Mouse (Mus musculus) kidney, postnatal 10 days (tissue): ENCODE results near the gene Gm11992.
A peak's percentile ranks its signal among the peaks of the same experiment; 100 is the strongest.

ENCODE experiments used
- DNase-seq: peaks from one replicate; pipeline ENCODE4 v3.0.0; 2021; ENCODE audit warnings: mixed read lengths

Gm11992 gene

GRCm38 (mm10) chr11:9048011-9048702, at the start of gene Gm11992:
Gm11992 (plus strand) TSS chr11:9048594.
- peak; percentile 94 for DNase-seq

GRCm38 (mm10) chr11:9008761-9009160, 39.6 kb upstream of the Gm11992 start:
- no peak for DNase-seq

- peak; percentile 73 for DNase-seq
Observed at GRCm38 (mm10) chr11:9010416-9010815, 38.0 kb upstream of the Gm11992 start.

- peak; percentile 93 for DNase-seq
Observed at GRCm38 (mm10) chr11:9010853-9011339, 37.5 kb upstream of the Gm11992 start, which contains the start of gene Hus1. Hus1 (minus strand) TSS chr11:9011191.

GRCm38 (mm10) chr11:9011348-9011747, 37.0 kb upstream of the Gm11992 start:
- no peak for DNase-seq

GRCm38 (mm10) chr11:9014740-9015139, 33.7 kb upstream of the Gm11992 start:
- no peak for DNase-seq

GRCm38 (mm10) chr11:9018491-9019267, 29.7 kb upstream of the Gm11992 start:
- DNase-seq = no peak

- DNase-seq = no peak
Observed at GRCm38 (mm10) chr11:9020207-9020606, 28.2 kb upstream of the Gm11992 start.

GRCm38 (mm10) chr11:9024782-9025181, 23.6 kb upstream of the Gm11992 start:
- no peak for DNase-seq

GRCm38 (mm10) chr11:9025211-9025610, 23.2 kb upstream of the Gm11992 start:
- DNase-seq = no peak

GRCm38 (mm10) chr11:9031530-9031929, 16.9 kb upstream of the Gm11992 start:
- no peak for DNase-seq

- no peak for DNase-seq
Observed at GRCm38 (mm10) chr11:9046546-9046945, 1.8 kb upstream of the Gm11992 start.

- peak; percentile 12 for DNase-seq
Observed at GRCm38 (mm10) chr11:9047044-9047443, 1.4 kb upstream of the Gm11992 start.

- DNase-seq = peak; percentile 51
Observed at GRCm38 (mm10) chr11:9048703-9049060, 288 bp downstream of the Gm11992 start, which contains the start of gene Sun3. Sun3 (minus strand) TSS chr11:9048991.

- no peak for DNase-seq
Observed at GRCm38 (mm10) chr11:9050241-9050640, 1.8 kb downstream of the Gm11992 start.

- DNase-seq = no peak
Observed at GRCm38 (mm10) chr11:9051895-9052294, 3.5 kb downstream of the Gm11992 start.

- no peak for DNase-seq
Observed at GRCm38 (mm10) chr11:9056937-9057336, 8.5 kb downstream of the Gm11992 start.

- no peak for DNase-seq
Observed at GRCm38 (mm10) chr11:9057711-9058110, 9.3 kb downstream of the Gm11992 start.

- DNase-seq = no peak
Observed at GRCm38 (mm10) chr11:9060029-9060428, 11.6 kb downstream of the Gm11992 start.

- no peak for DNase-seq
Observed at GRCm38 (mm10) chr11:9060484-9060883, 12.1 kb downstream of the Gm11992 start.

- no peak for DNase-seq
Observed at GRCm38 (mm10) chr11:9076444-9076843, 28.1 kb downstream of the Gm11992 start.

- DNase-seq = no peak
Observed at GRCm38 (mm10) chr11:9113189-9113588, 64.8 kb downstream of the Gm11992 start.

GRCm38 (mm10) chr11:9115367-9116120, 67.2 kb downstream of the Gm11992 start:
- DNase-seq = no peak
